Mouse (Mus musculus): Measurements from ENCODE around the gene Cap2. TPM values are rescaled to one million over a fixed set of nuclear protein-coding genes. Genes with fewer than 3 reads are reported as not detected.

Cap2 gene
- total and polyA plus RNA-seq, 3 experiments: 14.8 to 120 (median 22.3) TPM

GRCm38 (mm10) chr13:46674601-46675000 lies 173.0 kb downstream of the Cap2 start:
- Histone ChIP-seq H3K79me2 (ENCODE audit: control insufficient read depth, insufficient read depth, low read length, poor library complexity) (peaks cover 8% of the 10 kb centered on the region), H3K36me3 (ENCODE audit: control insufficient read depth in 1 of 2, insufficient read depth in 2 of 2, low read length in 2 of 2) (peaks cover 14 to 32% of the 10 kb centered on the region in 2 experiments), H3K27ac (ENCODE audit: control insufficient read depth, low read depth, low read length) (no peak overlapping the region), H3K4me1 (ENCODE audit: control insufficient read depth in 1 of 2, insufficient read depth in 2 of 2, low read length in 2 of 2) (peaks cover 0 to 7% of the 10 kb centered on the region in 2 experiments), H3K27me3 (ENCODE audit: control insufficient read depth in 1 of 2, insufficient read depth in 2 of 2, low read length in 2 of 2) (no peaks in the 10 kb centered on the region), H3K4me3 (ENCODE audit: control insufficient read depth in 1 of 2, insufficient read depth in 1 of 2, low read depth in 2 of 2, low read length in 2 of 2) (no peak overlapping the region), H3K9me3 (replicated peaks; ENCODE audit: insufficient read depth, low read length) (no peaks in the 10 kb centered on the region), H3K9ac (ENCODE audit: control insufficient read depth, low read depth, low read length, poor library complexity, severe bottlenecking) (no peak overlapping the region)
- no peak for TF ChIP-seq USF2 (IDR thresholded peaks at IDR 0.05; ENCODE audit: borderline replicate concordance in 1 of 2, insufficient read depth in 1 of 2, low read depth in 1 of 2, low read length in 2 of 2)
- TF ChIP-seq EP300 (IDR thresholded peaks at IDR 0.05; ENCODE audit: low read depth in 1 of 2, low read length in 2 of 2): no peak
- TF ChIP-seq MAX (IDR thresholded peaks at IDR 0.05; ENCODE audit: low read length): no peak
- TF ChIP-seq POLR2AphosphoS2 (IDR thresholded peaks at IDR 0.05; ENCODE audit: low read length): peak; percentile 32; the same call in 1 of the 2 replicates
- no peak for DNase-seq (ENCODE audit: low read depth, low spot score)

- DNase-seq (ENCODE audit: low read depth, low spot score): peak; percentile 55
- peaks cover 11 to 51% of the 10 kb centered on the region in 2 experiments for H3K36me3 ChIP-seq (ENCODE audit: control insufficient read depth in 1 of 2, insufficient read depth in 2 of 2, low read length in 2 of 2)
- H3K79me2 ChIP-seq (ENCODE audit: control insufficient read depth, insufficient read depth, low read length, poor library complexity): peaks cover 3% of the 10 kb centered on the region; the same call in 1 of the 2 replicates
- no peaks in the 10 kb centered on the region for H3K9me3 ChIP-seq (replicated peaks; ENCODE audit: insufficient read depth, low read length)
- no peak overlapping the region for H3K9ac ChIP-seq (ENCODE audit: control insufficient read depth, low read depth, low read length, poor library complexity, severe bottlenecking)
- H3K27me3 ChIP-seq (ENCODE audit: control insufficient read depth in 1 of 2, insufficient read depth in 2 of 2, low read length in 2 of 2): no peaks in the 10 kb centered on the region
- H3K4me1 ChIP-seq (ENCODE audit: control insufficient read depth in 1 of 2, insufficient read depth in 2 of 2, low read length in 2 of 2): no peaks in the 10 kb centered on the region; a peak in 1 of 4 replicates
- H3K27ac ChIP-seq (ENCODE audit: control insufficient read depth, low read depth, low read length): no peak overlapping the region
- TF ChIP-seq ZNF384 (IDR thresholded peaks at IDR 0.05; ENCODE audit: low read depth, low read length) (no peak), MYC (IDR thresholded peaks at IDR 0.05; ENCODE audit: low read depth, low read length) (0 out of 2 replicates have a peak, but pooled peaks have one; percentile 38), TBP (IDR thresholded peaks at IDR 0.05; ENCODE audit: low read depth, low read length) (0 out of 2 replicates have a peak, but pooled peaks have one; percentile 24), NELFE (IDR thresholded peaks at IDR 0.05; ENCODE audit: low read depth, low read length) (no peak)
- no peak overlapping the region for H3K4me3 ChIP-seq (ENCODE audit: control insufficient read depth in 1 of 2, insufficient read depth in 1 of 2, low read depth in 2 of 2, low read length in 2 of 2)
Measured at GRCm38 (mm10) chr13:46677721-46678120, 176.1 kb downstream of the Cap2 start.

- peaks cover 9 to 67% of the 10 kb centered on the region in 2 experiments for H3K36me3 ChIP-seq (ENCODE audit: control insufficient read depth in 1 of 2, insufficient read depth in 2 of 2, low read length in 2 of 2)
- H3K4me3 ChIP-seq (ENCODE audit: control insufficient read depth in 1 of 2, insufficient read depth in 1 of 2, low read depth in 2 of 2, low read length in 2 of 2): no peak overlapping the region
- no peak overlapping the region for H3K9ac ChIP-seq (ENCODE audit: control insufficient read depth, low read depth, low read length, poor library complexity, severe bottlenecking)
- H3K27ac ChIP-seq (ENCODE audit: control insufficient read depth, low read depth, low read length): no peak overlapping the region
- H3K27me3 ChIP-seq (ENCODE audit: control insufficient read depth in 1 of 2, insufficient read depth in 2 of 2, low read length in 2 of 2): no peaks in the 10 kb centered on the region
- peaks cover 13% of the 10 kb centered on the region for H3K79me2 ChIP-seq (ENCODE audit: control insufficient read depth, insufficient read depth, low read length, poor library complexity)
- no peak for DNase-seq (ENCODE audit: low read depth, low spot score)
- H3K9me3 ChIP-seq (replicated peaks; ENCODE audit: insufficient read depth, low read length): no peaks in the 10 kb centered on the region
- no peaks in the 10 kb centered on the region for H3K4me1 ChIP-seq (ENCODE audit: control insufficient read depth in 1 of 2, insufficient read depth in 2 of 2, low read length in 2 of 2)
- TF ChIP-seq MYB (IDR thresholded peaks at IDR 0.05; ENCODE audit: low read depth, low read length) (no peak), SIN3A (IDR thresholded peaks at IDR 0.05; ENCODE audit: low read length) (no peak), RCOR1 (IDR thresholded peaks at IDR 0.05; ENCODE audit: low read depth, low read length) (no peak), MAFK (IDR thresholded peaks at IDR 0.05; ENCODE audit: borderline replicate concordance, low read depth, low read length) (no peak), POLR2AphosphoS5 (IDR thresholded peaks at IDR 0.05; ENCODE audit: borderline replicate concordance, low read depth, low read length) (no peak), GATA1 (IDR thresholded peaks at IDR 0.05; ENCODE audit: low read depth, low read length) (no peak), RAD21 (IDR thresholded peaks at IDR 0.05; ENCODE audit: low read depth, low read length) (no peak), CTCF (IDR thresholded peaks at IDR 0.05 in 2 of 3, conservative IDR thresholded peaks at IDR 0.05 in 1 of 3; ENCODE audit: control insufficient read depth in 1 of 3, insufficient read depth in 1 of 3, low read depth in 2 of 3, low read length in 3 of 3, poor library complexity in 1 of 3, severe bottlenecking in 1 of 3) (no peak), ZMIZ1 (IDR thresholded peaks at IDR 0.05; ENCODE audit: low read depth, low read length) (no peak), ZNF384 (IDR thresholded peaks at IDR 0.05; ENCODE audit: low read depth, low read length) (no peak), BHLHE40 (IDR thresholded peaks at IDR 0.05; ENCODE audit: borderline replicate concordance, low read depth, low read length) (no peak), TAL1 (IDR thresholded peaks at IDR 0.05; ENCODE audit: low read length) (no peak), USF1 (IDR thresholded peaks at IDR 0.05; ENCODE audit: low read depth, low read length) (no peak), USF2 (IDR thresholded peaks at IDR 0.05; ENCODE audit: borderline replicate concordance in 1 of 2, insufficient read depth in 1 of 2, low read depth in 1 of 2, low read length in 2 of 2) (no peak), POLR2AphosphoS2 (IDR thresholded peaks at IDR 0.05; ENCODE audit: low read length) (no peak), E2F4 (IDR thresholded peaks at IDR 0.05; ENCODE audit: borderline replicate concordance, low read depth, low read length) (no peak), TBP (IDR thresholded peaks at IDR 0.05; ENCODE audit: low read depth, low read length) (no peak), SMC3 (IDR thresholded peaks at IDR 0.05; ENCODE audit: low read depth, low read length) (no peak), MEF2A (IDR thresholded peaks at IDR 0.05; ENCODE audit: extremely low read depth, insufficient replicate concordance, low read depth, low read length, poor library complexity, severe bottlenecking) (no peak)
Measured at GRCm38 (mm10) chr13:46682921-46683320, 181.3 kb downstream of the Cap2 start.
